Mouse (Mus musculus): ENCODE results near the gene Platr25. TPM values are rescaled to one million over a fixed set of nuclear protein-coding genes. Genes with fewer than 3 reads are reported as not detected.
"Not testable (repeated sequence)": the region's sequence is repeated elsewhere in the genome, so short reads cannot be mapped to it uniquely, and the experiment has no call there.

Gene Platr25
- polyA plus RNA-seq, 1 experiment from 2014 or later: 34.6 TPM

DNA sequence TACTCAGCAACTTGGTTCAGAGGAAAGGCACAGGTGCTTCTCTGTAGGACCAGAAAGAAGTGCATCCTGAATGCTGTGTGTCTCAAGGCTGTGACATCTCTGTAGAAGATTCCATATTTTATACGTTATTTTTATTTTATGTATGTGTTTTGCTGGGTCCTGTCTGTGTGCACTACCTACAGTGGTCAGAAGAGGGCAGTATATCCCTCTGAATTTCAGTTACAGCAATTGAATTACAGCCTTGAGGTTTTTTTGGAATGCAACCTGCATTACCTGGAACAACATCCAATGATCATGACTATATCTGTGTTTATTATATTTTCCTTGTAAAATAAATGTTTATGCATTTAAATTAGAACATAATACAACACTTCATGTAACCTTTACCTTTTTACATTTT is 133.4 kb downstream of the Platr25 start:
- not testable (repeated sequence) for H3K36me3 ChIP-seq; H3K27me3 ChIP-seq; ATAC-seq (ENCODE audit: low FRiP score, low read depth); H3K4me1 ChIP-seq (replicated peaks); H3K9me3 ChIP-seq; H3K4me3 ChIP-seq; H3K9ac ChIP-seq; H3K4me2 ChIP-seq; H3K27ac ChIP-seq (replicated peaks)
- WGBS: 33% methylated on average over 1 of the region's 1 CpGs

GRCm38 (mm10) chr13:62624277-62624665 is 136.2 kb downstream of the Platr25 start:
- not testable (repeated sequence) for H3K9me3 ChIP-seq; H3K27me3 ChIP-seq; H3K36me3 ChIP-seq; H3K4me1 ChIP-seq (replicated peaks)
- Histone ChIP-seq H3K4me2 (peak overlapping the region; percentile 67), H3K9ac (peak overlapping the region; percentile 60; the same call in 1 of the 2 replicates), H3K27ac (replicated peaks) (peak overlapping the region; percentile 34; the same call in 1 of the 2 replicates), H3K4me3 (peak overlapping the region; percentile 58)
- ATAC-seq (ENCODE audit: low FRiP score, low read depth): peak; percentile 92
- 4% methylated on average over 7 of the region's 7 CpGs for WGBS

DNA sequence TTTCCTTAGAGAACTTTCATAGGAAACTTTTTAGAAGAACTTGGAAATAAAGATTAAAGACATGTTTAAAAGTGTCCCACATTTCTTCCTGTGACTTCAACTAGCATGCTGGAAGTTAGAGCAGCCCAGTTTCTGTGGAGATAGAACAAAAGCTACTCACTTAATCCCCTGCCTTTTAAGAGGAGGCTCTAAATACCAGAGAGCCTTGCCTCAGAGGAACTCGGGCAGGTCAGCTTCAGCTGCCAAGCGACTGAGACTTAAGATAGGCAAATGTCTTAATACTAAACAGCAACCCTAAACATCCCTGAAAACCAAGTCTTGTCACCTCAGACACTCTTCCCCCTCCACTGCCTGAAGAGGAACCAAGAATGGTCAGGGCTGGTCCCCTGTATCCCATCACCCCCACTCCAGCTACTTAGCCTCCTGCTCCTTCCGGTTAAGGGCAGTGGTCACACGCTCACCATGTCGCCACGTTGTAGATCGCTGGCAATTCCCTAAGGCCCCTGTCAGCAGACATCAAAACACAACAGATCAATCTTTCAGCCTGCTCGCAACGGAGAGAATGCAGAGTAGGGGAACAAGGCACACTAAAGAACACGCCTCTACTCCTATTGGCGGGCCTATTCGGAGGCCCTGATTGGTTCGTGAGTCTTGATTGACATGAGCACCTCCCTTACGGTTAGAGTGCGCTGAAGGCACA is 136.8 kb downstream of the Platr25 start, which contains the start of gene 6720489N17Rik:
6720489N17Rik (minus strand) TSS at position 606 of the 700 bp plus-strand sequence.
- Histone ChIP-seq H3K27ac (replicated peaks) (peak within 1 kb of the TSS; percentile 34; the same call in 1 of the 2 replicates), H3K4me3 (peak within 1 kb of the TSS; percentile 58), H3K9ac (peak within 1 kb of the TSS; percentile 60), H3K4me2 (peak within 1 kb of the TSS; percentile 67)
- 1% methylated on average over 15 of the region's 15 CpGs for WGBS
- not testable (repeated sequence) for H3K9me3 ChIP-seq; H3K4me1 ChIP-seq (replicated peaks); H3K36me3 ChIP-seq; H3K27me3 ChIP-seq
- peak; percentile 100 for ATAC-seq (ENCODE audit: low FRiP score, low read depth)

MicroRNAs within 50 kb of the gene (microRNA counts, 519-probe panel; counts per million panel counts)
- not detected for microRNA mmu-miR-713

Small RNA genes lying within 50 kb of the gene (microRNA-seq; reads per million reads assigned to microRNA genes)
- gene Gm24020 (not detected), gene Gm24588 (not detected), gene Mir713 (not detected)

Other genes with a start within 250 kb of the Platr25 start
- gene Zfp935, start 202.2 kb downstream of the Platr25 start, polyA plus RNA-seq (2015; fragmentation: Nextera tagmentation; extraction: Ambion mirVana): 1.0 TPM in 1 of 2 replicates, not detected in the other
- 9.7 and 10.4 TPM in 2 replicates for gene Zfp934, start 189.5 kb downstream of the Platr25 start, polyA plus RNA-seq (2015; fragmentation: Nextera tagmentation; extraction: Ambion mirVana)
- gene 6720489N17Rik, start 136.5 kb downstream of the Platr25 start, polyA plus RNA-seq (2015; fragmentation: Nextera tagmentation; extraction: Ambion mirVana): 6.9 and 7.5 TPM in 2 replicates
- gene Gm5141, start 25.1 kb upstream of the Platr25 start, polyA plus RNA-seq (2015; fragmentation: Nextera tagmentation; extraction: Ambion mirVana): 9.0 and 9.7 TPM in 2 replicates
- gene Fbp2, start 97.7 kb upstream of the Platr25 start, polyA plus RNA-seq (2015; fragmentation: Nextera tagmentation; extraction: Ambion mirVana): 0.69 and 1.2 TPM in 2 replicates
- 0.49 and 0.59 TPM in 2 replicates for gene Fbp1, start 127.6 kb upstream of the Platr25 start, polyA plus RNA-seq (2015; fragmentation: Nextera tagmentation; extraction: Ambion mirVana)
- gene 2010111I01Rik, start 204.2 kb upstream of the Platr25 start, polyA plus RNA-seq (2015; fragmentation: Nextera tagmentation; extraction: Ambion mirVana): 27.7 and 34.6 TPM in 2 replicates

All from hindbrain, embryonic 15.5 days (tissue).